Mouse (Mus musculus): ENCODE measurements around the gene Ccdc33.

DNA sequence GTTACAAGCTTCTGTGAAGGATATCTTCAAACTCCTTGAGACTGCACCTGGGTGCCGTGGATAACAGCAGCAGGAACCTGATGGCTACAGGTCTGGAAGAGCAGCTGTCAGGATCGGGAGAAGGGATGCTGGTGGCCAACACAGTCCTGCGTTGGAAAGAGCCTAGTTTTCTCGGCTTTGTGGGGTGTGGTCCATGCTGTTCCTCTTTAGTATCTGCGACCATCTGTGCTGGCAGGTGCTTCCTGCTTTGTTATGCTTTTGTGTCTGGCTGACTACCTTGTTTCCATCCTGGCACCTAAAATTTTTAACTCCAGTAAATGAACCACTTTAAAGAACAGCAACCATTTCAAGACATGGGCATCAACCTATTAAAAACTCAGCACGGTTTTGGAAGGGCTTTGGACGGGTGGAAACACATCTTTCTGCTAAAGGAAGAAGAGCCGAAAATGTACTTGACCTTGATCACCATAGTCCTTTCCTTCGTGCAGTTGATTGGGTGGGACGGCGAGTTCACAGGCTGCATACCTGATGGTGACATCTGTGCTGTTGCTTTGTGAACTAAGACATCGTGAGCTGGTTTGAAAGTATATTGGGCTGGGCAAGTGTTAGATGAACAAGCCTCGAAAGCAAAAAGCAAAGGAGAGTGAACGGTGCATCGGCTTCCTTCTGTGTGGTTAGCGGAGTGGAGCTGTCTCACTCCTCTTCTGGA is 112.7 kb downstream of the Ccdc33 start, which contains the start of gene Cyp11a1:
- TF ChIP-seq TCF12 (IDR thresholded peaks at IDR 0.05; ENCODE audit: low read depth, low read length): no peak
- TF ChIP-seq CTCF (conservative IDR thresholded peaks at IDR 0.05 in 1 of 2, IDR thresholded peaks at IDR 0.05 in 1 of 2; ENCODE audit: low read depth in 2 of 2, low read length in 2 of 2): no peak
- no peak for TF ChIP-seq BHLHE40 (IDR thresholded peaks at IDR 0.05; ENCODE audit: low read depth, low read length)

Data from CH12.LX (cell line).